Mouse (Mus musculus): Measurements from ENCODE around the gene Mat2a.

GRCm38 (mm10) chr6:72388266-72388665 is 51.1 kb downstream of the Mat2a start:
- no peak for TF ChIP-seq ZNF384 (IDR thresholded peaks at IDR 0.05; ENCODE audit: low read depth, low read length)
- TF ChIP-seq ZC3H11A (IDR thresholded peaks at IDR 0.05; ENCODE audit: borderline replicate concordance, low read depth, low read length), result no peak
